Mouse (Mus musculus) lung, postnatal 0 days (tissue): ENCODE data around the gene Pm20d1.

Source experiments
- CTCF ChIP-seq: IDR thresholded peaks from 2 replicates; pipeline ENCODE4 v1.5.1; 2016; ENCODE audit warnings: antibody characterized with exemption, mild to moderate bottlenecking
- EP300 ChIP-seq: IDR thresholded peaks from 2 replicates; pipeline ENCODE4 v1.6.1; 2016; ENCODE audit warnings: antibody characterized with exemption, mild to moderate bottlenecking, control low read depth

DNA sequence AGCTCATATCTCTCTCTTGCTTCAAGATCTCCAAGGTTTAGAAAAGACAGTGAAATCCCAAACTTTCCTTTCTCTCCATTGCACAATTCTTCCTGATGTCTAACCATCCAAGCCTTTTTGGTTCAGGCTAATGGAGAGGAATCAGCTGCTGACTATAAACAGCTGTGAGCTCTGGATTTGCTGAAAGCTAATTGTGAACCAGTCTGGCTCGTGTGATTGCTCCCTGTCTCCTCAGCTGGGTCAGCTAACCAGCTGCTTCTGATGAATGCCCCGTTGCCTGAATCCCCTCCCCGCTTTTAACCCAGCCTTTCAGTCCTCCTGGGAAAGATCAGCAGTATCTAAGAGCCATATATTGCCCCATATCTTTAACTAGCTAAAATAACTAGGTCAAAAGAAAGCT is 2.6 kb upstream of the Pm20d1 start:
- TF ChIP-seq CTCF: no peak
- TF ChIP-seq EP300: no peak
